Mouse (Mus musculus) left cerebral cortex, adult 18-20 months (tissue): Measurements from ENCODE around the gene Aknad1. TPM values are rescaled to one million over a fixed set of nuclear protein-coding genes. Genes with fewer than 3 reads are reported as not detected.
A peak's percentile ranks its signal among the peaks of the same experiment; 100 is the strongest.

Experiments
- DNase-seq, 2 experiments: peaks; one replicate each; pipeline ENCODE4 v3.0.0; 2021 to 2022; ENCODE audit warnings: low spot score in 2 of 2, mixed read lengths in 1 of 2
- total RNA-seq, 2 experiments: library from RNA; stranded (reverse); gene quantifications; 2 replicates each; pipeline ENCODE4 v1.2.3; 2021

Gene Aknad1
- total RNA-seq, 2 experiments from 2014 or later = 0.12 TPM; not detected in 1

GRCm38 (mm10) chr3:108744060-108744459 is 4.6 kb downstream of the Aknad1 start:
- DNase-seq = no peak

- no peak for DNase-seq
Observed at GRCm38 (mm10) chr3:108751061-108751460, 11.6 kb downstream of the Aknad1 start.

- DNase-seq = no peak
Observed at GRCm38 (mm10) chr3:108751691-108752090, 12.2 kb downstream of the Aknad1 start.

GRCm38 (mm10) chr3:108754541-108754940 is 15.1 kb downstream of the Aknad1 start:
- no peak for DNase-seq

DNA sequence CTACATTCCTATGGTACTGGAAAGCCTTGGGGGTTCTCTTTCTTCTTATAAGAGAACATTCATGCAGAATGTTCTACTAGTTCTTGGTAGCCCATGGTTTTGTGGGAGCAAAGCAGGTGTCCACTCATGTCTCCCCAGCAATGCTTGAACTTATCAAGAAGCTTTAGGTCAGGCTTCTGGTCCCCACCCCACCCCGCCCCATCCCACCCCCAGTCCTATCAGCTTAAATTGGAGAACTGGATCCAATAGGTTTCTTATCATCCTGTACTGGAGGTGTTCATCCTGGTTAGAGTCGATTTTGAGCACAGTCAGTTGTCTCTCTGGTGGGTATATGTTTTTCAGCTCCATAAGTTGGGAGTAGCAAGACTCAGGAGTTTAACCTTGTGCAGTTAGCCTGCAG is 16.1 kb downstream of the Aknad1 start:
- DNase-seq = no peak

DNA sequence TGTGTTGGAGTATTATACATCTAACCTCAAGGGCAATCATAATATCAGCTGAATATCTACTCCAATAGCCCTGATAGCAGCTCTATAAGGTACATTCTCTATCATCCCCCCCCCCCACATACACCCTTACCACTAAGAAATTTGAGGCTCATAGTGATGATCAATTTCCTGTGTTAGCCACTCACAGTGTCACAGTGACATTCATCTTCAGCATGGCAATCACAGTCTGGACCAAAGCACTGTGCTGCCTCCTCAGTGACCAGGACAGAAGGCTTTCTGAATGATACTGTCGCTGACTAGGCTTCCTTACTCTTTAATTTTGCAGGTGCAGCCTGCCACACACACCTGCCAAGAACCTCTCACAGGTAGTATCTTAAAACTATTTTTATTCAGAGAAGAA is 16.7 kb downstream of the Aknad1 start:
- no peak for DNase-seq

- no peak for DNase-seq
Observed at GRCm38 (mm10) chr3:108757570-108757969, 18.1 kb downstream of the Aknad1 start.

GRCm38 (mm10) chr3:108759566-108760420 is 20.3 kb downstream of the Aknad1 start:
- no peak for DNase-seq

DNA sequence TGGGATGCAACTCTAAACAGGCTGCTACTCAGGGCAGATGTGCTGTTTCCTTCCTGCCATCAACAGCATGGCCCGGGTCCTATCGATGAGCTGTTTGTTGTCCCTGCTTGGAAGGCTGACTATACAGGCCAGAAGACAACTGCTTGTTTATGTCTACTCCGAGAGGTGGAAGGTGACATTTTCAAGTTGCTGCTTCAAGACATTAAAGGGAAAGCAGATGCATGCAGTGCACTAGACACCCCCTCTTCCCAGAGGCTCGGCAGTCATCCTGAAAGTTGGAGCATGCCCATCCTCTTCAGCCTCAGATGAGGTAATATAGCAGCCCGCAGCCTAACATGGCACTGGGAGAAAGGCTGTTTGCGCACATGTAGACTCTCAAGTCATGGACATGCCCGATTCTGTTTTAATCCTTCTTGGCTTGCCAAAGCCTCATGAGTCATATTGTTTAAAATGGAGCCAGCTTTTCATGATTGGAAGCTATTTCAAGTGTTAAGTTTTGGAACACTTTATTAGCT is 23.2 kb downstream of the Aknad1 start:
- peak; percentile 19 to 50 for DNase-seq

- no peak for DNase-seq
Observed at GRCm38 (mm10) chr3:108763691-108764090, 24.2 kb downstream of the Aknad1 start.

DNA sequence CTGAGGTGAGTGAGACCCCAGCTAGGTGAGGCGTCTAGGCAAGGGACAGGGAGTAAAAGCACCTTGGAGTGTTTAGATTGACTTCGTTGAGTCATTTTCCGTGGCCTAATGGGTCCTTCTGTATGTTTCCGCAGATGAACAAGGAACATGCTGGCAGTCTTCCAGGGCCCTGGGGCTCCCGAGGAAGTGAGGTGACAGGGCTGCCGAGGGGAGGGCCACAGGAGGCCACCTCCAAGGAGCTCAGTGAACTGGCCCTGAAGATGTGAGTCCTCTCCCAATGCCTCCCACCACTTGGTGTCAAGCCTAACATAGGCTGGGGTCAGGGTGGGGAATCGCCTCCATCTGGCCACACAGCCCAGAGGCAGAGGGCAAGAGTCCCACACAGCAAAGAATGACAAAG is 25.5 kb downstream of the Aknad1 start:
- no peak for DNase-seq

DNA sequence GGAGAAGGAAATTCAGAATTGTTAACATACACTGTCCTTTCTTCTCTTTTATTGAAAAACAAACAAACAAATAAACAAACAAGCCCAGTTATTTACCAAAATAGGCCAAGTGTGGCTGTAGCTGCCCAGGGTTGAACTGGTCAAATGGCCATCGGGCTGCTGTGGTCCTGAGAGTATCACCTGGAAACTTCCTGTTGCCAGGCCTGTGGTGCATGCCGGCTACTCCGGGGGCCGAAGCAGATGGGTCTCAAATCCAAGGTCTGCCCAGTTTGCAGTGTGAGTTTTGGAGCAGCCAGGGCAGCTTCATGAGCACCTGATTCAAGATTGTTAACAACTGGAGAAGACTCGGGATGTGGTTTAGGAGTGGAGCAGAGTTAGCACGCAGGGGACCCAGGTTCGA is 26.0 kb downstream of the Aknad1 start:
- DNase-seq = no peak

DNA sequence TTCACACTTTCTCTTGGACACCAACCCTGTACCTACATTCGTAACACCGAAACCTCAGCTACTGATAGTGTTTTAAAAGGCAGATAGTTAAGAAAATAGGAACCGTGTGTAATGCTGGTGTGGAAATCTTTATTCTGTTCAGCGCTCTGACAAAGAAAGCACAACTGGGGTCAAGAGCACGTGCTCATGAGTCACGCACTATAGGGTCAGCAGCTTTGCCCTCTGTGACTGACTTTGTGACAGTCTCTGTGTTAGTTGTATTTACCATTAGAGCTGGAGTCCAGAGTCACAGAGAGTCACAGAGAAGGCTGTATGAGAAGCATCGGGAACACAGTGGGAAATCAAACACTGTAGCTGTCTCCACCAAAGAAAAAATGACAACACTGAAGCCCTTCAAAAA is 27.5 kb downstream of the Aknad1 start:
- no peak for DNase-seq

- DNase-seq = no peak
Observed at GRCm38 (mm10) chr3:108767416-108767815, 28.0 kb downstream of the Aknad1 start.

- DNase-seq = no peak
Observed at GRCm38 (mm10) chr3:108769547-108769946, 30.1 kb downstream of the Aknad1 start.

- peak; percentile 62 to 66 for DNase-seq
Observed at GRCm38 (mm10) chr3:108770725-108771368, 31.4 kb downstream of the Aknad1 start.

GRCm38 (mm10) chr3:108772211-108772610 is 32.8 kb downstream of the Aknad1 start:
- peak; percentile 62 to 76 for DNase-seq

- DNase-seq = no peak
Observed at GRCm38 (mm10) chr3:108772811-108773210, 33.4 kb downstream of the Aknad1 start.

DNA sequence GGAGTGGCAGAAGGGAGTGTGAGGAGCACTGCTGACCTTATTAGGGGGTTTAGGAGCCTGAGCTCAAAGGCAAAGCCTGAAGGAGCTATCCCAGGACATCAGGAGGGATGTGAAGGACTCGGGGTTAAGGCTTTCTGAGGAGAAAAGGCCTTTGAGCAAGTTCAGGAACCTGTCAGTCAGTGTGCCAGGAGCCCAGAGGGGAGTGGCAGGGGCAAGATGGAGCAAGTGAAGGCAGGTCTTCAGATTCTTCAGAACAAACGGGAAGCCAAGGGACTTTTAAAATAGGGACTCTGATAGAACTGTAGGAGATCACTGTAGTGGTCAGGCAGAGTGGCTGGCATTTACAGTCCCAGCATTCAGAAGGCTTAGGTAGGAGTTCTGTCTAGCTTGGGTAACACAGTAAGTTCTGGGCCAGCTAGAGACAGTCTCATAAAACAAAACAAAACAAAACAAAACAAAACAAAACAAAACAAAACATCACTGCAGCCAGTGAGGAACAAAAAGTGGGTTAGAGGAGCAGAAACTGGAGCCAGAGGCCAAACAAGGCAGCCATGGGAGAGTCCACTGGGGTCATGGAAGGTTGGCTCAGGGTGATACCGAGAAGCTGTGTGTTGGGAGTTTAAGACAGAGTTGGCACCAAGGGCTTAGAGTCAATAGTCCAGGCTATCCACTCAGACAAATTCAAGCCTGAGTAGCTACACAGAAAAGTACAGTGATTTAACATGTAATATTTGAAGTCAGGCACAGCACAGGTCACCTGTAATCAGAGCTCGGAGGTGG is 39.5 kb downstream of the Aknad1 start:
- no peak for DNase-seq

DNA sequence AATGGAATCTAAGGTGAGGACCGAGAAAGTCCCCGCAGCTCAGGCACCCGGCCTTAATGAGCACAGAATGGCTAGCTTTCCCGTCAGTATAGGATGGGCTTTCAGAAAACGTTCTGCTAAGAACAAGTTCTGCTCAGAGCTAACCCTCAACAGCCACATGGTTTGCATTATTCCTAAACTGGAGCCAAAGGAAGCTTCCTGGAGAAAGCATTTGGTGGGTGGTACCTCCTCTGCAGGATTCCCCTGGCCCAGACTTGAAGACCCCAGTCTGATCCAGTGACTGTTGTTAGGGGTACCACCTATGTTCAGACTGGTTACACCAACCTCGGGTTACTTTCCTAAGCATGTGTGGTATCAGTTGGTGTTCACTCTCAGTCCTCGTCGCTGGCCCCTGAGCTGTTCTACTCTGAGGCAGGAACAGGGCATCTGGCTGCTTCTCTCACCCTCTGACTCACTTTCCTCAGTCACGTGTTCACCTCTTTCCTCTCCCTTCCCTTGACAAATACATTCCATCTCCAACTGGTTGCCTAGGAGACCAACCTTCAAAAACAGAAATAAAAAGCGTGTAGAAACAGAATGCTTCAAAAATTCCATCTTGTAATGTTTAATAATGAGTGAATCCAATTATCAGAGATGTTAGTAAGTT is 41.9 kb downstream of the Aknad1 start:
- DNase-seq = peak; percentile 50 to 56

DNA sequence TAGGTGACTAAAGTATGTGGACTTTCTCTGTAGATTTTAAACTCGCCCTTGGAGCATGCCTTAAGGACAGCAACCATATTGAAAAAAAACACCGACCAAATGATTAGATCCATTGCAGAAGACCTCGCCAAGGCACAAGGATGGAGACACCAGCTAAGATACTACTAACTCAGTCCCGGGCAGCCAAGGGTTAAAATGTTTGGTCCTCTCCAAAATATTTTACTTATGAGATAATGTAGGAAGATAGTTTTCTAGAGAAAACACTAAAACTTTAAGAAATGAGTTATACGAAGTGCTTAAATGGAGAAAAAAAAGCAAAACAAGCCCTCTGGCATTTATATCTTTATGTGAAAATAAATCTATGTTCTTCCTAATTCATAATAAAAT is 42.4 kb downstream of the Aknad1 start:
- no peak for DNase-seq
